Mouse (Mus musculus): ENCODE measurements at regions not wholly inside any gene's neighbourhood (a gene's known extent, or its start where the extent isn't known, plus 50 kb on each side); places are given as distances from the start of the nearest gene placed in this dataset.
A peak's percentile ranks its signal among the peaks of the same experiment; 100 is the strongest.

GRCm38 (mm10) chr3:52184241-52184640 is 79.4 kb upstream of the Maml3 start:
- Histone ChIP-seq H3K27me3 (ENCODE audit: low read depth, poor library complexity, severe bottlenecking) (no peaks in the 10 kb centered on the region), H3K4me3 (no peak overlapping the region), H3K36me3 (no peaks in the 10 kb centered on the region), H3K4me1 (peaks cover 55% of the 10 kb centered on the region), H3K9me3 (replicated peaks) (no peaks in the 10 kb centered on the region), H3K27ac (peak overlapping the region; percentile 20; the same call in 1 of the 2 replicates)
- DNase-seq (ENCODE audit: low spot score) = peak; percentile 25
- WGBS = 88% methylated on average over 12 of the region's 12 CpGs

GRCm38 (mm10) chr3:52185351-52185750 is 80.5 kb upstream of the Maml3 start:
- 16% methylated on average over 2 of the region's 2 CpGs for WGBS
- Histone ChIP-seq H3K9me3 (replicated peaks) (no peaks in the 10 kb centered on the region), H3K4me1 (peaks cover 44% of the 10 kb centered on the region), H3K27ac (peak overlapping the region; percentile 26; the same call in 1 of the 2 replicates), H3K27me3 (ENCODE audit: low read depth, poor library complexity, severe bottlenecking) (no peaks in the 10 kb centered on the region), H3K4me3 (no peak overlapping the region), H3K36me3 (no peaks in the 10 kb centered on the region)
- peak; percentile 19 for DNase-seq (ENCODE audit: low spot score)

- H3K27ac ChIP-seq = peak overlapping the region; percentile 82
- no peaks in the 10 kb centered on the region for H3K27me3 ChIP-seq (ENCODE audit: low read depth, poor library complexity, severe bottlenecking)
- 42% methylated on average over 4 of the region's 4 CpGs for WGBS
- H3K9me3 ChIP-seq (replicated peaks) = no peaks in the 10 kb centered on the region
- peaks cover 30% of the 10 kb centered on the region for H3K4me1 ChIP-seq
- H3K4me3 ChIP-seq = no peak overlapping the region
- peak; percentile 61 for DNase-seq (ENCODE audit: low spot score)
- no peaks in the 10 kb centered on the region for H3K36me3 ChIP-seq
These were observed 80.7 kb upstream of the Foxo1 start for GRCm38 (mm10) chr3:52187401-52187801.

- Histone ChIP-seq H3K27ac (no peak overlapping the region), H3K27me3 (ENCODE audit: low read depth, poor library complexity, severe bottlenecking) (no peaks in the 10 kb centered on the region), H3K4me1 (peaks cover 34% of the 10 kb centered on the region), H3K9me3 (replicated peaks) (no peaks in the 10 kb centered on the region), H3K4me3 (no peak overlapping the region), H3K36me3 (no peaks in the 10 kb centered on the region)
- peak; percentile 19 for DNase-seq (ENCODE audit: low spot score)
- WGBS = 89% methylated on average over 6 of the region's 6 CpGs
These were observed 79.8 kb upstream of the Foxo1 start for GRCm38 (mm10) chr3:52188303-52188702.

GRCm38 (mm10) chr3:52189016-52189415 is 79.1 kb upstream of the Foxo1 start:
- Histone ChIP-seq H3K27me3 (ENCODE audit: low read depth, poor library complexity, severe bottlenecking) (no peaks in the 10 kb centered on the region), H3K4me1 (peaks cover 34% of the 10 kb centered on the region), H3K9me3 (replicated peaks) (no peaks in the 10 kb centered on the region), H3K27ac (no peak overlapping the region), H3K4me3 (no peak overlapping the region), H3K36me3 (no peaks in the 10 kb centered on the region)
- WGBS = 86% methylated on average over 6 of the region's 6 CpGs
- DNase-seq (ENCODE audit: low spot score) = peak; percentile 30

GRCm38 (mm10) chr3:52190021-52190420 is 78.1 kb upstream of the Foxo1 start:
- DNase-seq (ENCODE audit: low spot score) = peak; percentile 7
- Histone ChIP-seq H3K27me3 (ENCODE audit: low read depth, poor library complexity, severe bottlenecking) (no peaks in the 10 kb centered on the region), H3K36me3 (no peaks in the 10 kb centered on the region), H3K9me3 (replicated peaks) (no peaks in the 10 kb centered on the region), H3K4me1 (peaks cover 39% of the 10 kb centered on the region), H3K27ac (no peak overlapping the region), H3K4me3 (no peak overlapping the region)
- WGBS = 89% methylated on average over 7 of the region's 7 CpGs

- Histone ChIP-seq H3K27me3 (ENCODE audit: low read depth, poor library complexity, severe bottlenecking) (no peaks in the 10 kb centered on the region), H3K27ac (no peak overlapping the region), H3K4me3 (no peak overlapping the region), H3K4me1 (peaks cover 27% of the 10 kb centered on the region), H3K36me3 (no peaks in the 10 kb centered on the region), H3K9me3 (replicated peaks) (no peaks in the 10 kb centered on the region)
- peak; percentile 8 for DNase-seq (ENCODE audit: low spot score)
- 80% methylated on average over 7 of the region's 7 CpGs for WGBS
These were observed 75.1 kb upstream of the Foxo1 start for GRCm38 (mm10) chr3:52193026-52193425.

GRCm38 (mm10) chr3:52194216-52194615 is 73.9 kb upstream of the Foxo1 start:
- no peaks in the 10 kb centered on the region for H3K9me3 ChIP-seq (replicated peaks)

GRCm38 (mm10) chr3:52195486-52195885 is 72.7 kb upstream of the Foxo1 start:
- H3K4me1 ChIP-seq = peaks cover 36% of the 10 kb centered on the region
- WGBS = 60% methylated on average over 3 of the region's 3 CpGs
- H3K27ac ChIP-seq = peak overlapping the region; percentile 93
- H3K36me3 ChIP-seq = no peaks in the 10 kb centered on the region
- no peak for DNase-seq (ENCODE audit: low spot score)
- H3K4me3 ChIP-seq = peak overlapping the region; percentile 54; the same call in 1 of the 2 replicates
- no peaks in the 10 kb centered on the region for H3K9me3 ChIP-seq (replicated peaks)
- H3K27me3 ChIP-seq (ENCODE audit: low read depth, poor library complexity, severe bottlenecking) = no peaks in the 10 kb centered on the region

More at GRCm38 (mm10) chr3:52194216-52194615, 73.9 kb upstream of the Foxo1 start:
- Histone ChIP-seq H3K4me1 (peaks cover 32% of the 10 kb centered on the region), H3K27ac (no peak overlapping the region), H3K36me3 (no peaks in the 10 kb centered on the region), H3K4me3 (no peak overlapping the region), H3K27me3 (ENCODE audit: low read depth, poor library complexity, severe bottlenecking) (no peaks in the 10 kb centered on the region)
- 87% methylated on average over 10 of the region's 10 CpGs for WGBS
- no peak for DNase-seq (ENCODE audit: low spot score)

- DNase-seq (ENCODE audit: low spot score) = peak; percentile 92
- Histone ChIP-seq H3K27me3 (ENCODE audit: low read depth, poor library complexity, severe bottlenecking) (no peaks in the 10 kb centered on the region), H3K27ac (peak overlapping the region; percentile 93), H3K9me3 (replicated peaks) (no peaks in the 10 kb centered on the region), H3K36me3 (no peaks in the 10 kb centered on the region), H3K4me3 (peak overlapping the region; percentile 54), H3K4me1 (peaks cover 36% of the 10 kb centered on the region)
- 5% methylated on average over 39 of the region's 39 CpGs for WGBS
These were observed 71.8 kb upstream of the Foxo1 start for GRCm38 (mm10) chr3:52196047-52196935.

- 75% methylated on average over 2 of the region's 2 CpGs for WGBS
- H3K4me1 ChIP-seq = peaks cover 36% of the 10 kb centered on the region
- H3K27me3 ChIP-seq (ENCODE audit: low read depth, poor library complexity, severe bottlenecking) = no peaks in the 10 kb centered on the region
- no peaks in the 10 kb centered on the region for H3K9me3 ChIP-seq (replicated peaks)
- no peak overlapping the region for H3K4me3 ChIP-seq
- peak overlapping the region; percentile 93 for H3K27ac ChIP-seq
- H3K36me3 ChIP-seq = no peaks in the 10 kb centered on the region
- DNase-seq (ENCODE audit: low spot score) = no peak
These were observed 71.2 kb upstream of the Foxo1 start for GRCm38 (mm10) chr3:52196936-52197246.

- no peak overlapping the region for H3K27ac ChIP-seq
- H3K4me3 ChIP-seq = no peak overlapping the region
- peaks cover 30% of the 10 kb centered on the region for H3K4me1 ChIP-seq
- no peaks in the 10 kb centered on the region for H3K27me3 ChIP-seq (ENCODE audit: low read depth, poor library complexity, severe bottlenecking)
- DNase-seq (ENCODE audit: low spot score) = peak; percentile 28
- H3K36me3 ChIP-seq = no peaks in the 10 kb centered on the region
- WGBS = 79% methylated on average over 23 of the region's 23 CpGs
- no peaks in the 10 kb centered on the region for H3K9me3 ChIP-seq (replicated peaks)
These were observed 70.0 kb upstream of the Foxo1 start for GRCm38 (mm10) chr3:52197982-52198750.

All from limb, embryonic 10.5 days (tissue).